Mouse (Mus musculus): Measurements from ENCODE around the gene Naxd. TPM values are rescaled to one million over a fixed set of nuclear protein-coding genes. Genes with fewer than 3 reads are reported as not detected.

Naxd gene
- polyA plus RNA-seq, 1 experiment from 2014 or later: 94.4 TPM

DNA sequence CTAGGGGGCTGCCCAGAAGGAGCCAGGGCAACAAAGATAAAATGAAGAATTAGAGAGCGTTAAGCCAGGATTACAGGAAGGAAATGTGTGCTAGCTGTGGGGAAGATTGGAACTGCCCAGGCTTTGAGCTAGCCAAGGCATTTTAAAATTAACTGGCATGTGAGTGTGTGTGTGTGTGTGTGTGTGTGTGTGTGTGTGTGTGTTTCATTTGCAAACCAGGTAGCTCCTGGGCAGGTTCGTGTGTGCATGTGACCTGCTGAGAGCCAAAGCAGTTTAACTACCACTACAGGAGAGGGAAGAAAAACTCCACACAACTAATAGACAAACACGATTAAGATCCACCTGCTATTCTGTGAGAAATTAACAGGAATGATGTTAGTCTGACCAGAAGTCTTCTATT, 26.0 kb downstream of the Naxd start:
- no peaks in the 10 kb centered on the region for H3K27me3 ChIP-seq (replicated peaks)
- H3K4me2 ChIP-seq (replicated peaks): no peak overlapping the region
- no peak overlapping the region for H3K4me3 ChIP-seq (replicated peaks)
- ATAC-seq: no peak
- no peak overlapping the region for H3K27ac ChIP-seq
- H3K9me3 ChIP-seq: no peaks in the 10 kb centered on the region
- WGBS: 84% methylated on average over 3 of the region's 3 CpGs
- H3K4me1 ChIP-seq (replicated peaks): no peaks in the 10 kb centered on the region
- H3K9ac ChIP-seq: no peak overlapping the region
- H3K36me3 ChIP-seq: 0 out of 2 replicates have a peak, but pooled peaks cover 9% of the 10 kb centered on the region

DNA sequence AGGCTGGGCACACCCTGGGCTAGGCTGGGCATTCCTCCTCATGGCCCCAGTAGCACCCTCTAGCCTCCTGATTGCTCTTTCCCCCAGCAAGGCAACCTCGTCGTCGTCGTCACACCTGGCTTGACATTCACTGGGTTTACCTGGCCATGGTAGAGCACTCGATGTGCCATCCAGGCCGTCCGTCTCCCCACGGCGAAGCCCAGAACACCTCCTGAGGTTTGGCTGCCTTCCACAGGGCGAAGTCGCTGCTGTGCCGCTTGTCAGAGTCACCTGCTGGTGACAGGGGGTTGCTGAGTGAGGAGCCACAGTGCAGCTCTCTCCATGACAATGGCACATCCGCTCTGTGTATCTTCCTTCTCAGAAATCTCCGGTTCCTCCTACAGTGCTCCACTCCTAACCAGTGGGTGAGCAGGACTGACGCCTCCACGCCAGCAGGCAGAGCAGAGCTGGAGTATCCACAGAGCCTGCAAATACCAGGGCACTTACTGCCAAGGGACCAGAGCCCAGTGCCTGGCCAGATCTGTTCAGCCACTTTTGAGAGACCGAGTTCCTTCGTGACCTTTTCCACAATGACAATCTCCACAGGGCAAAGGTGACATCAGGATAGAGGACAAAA, 33.0 kb downstream of the Naxd start:
- peaks cover 13% of the 10 kb centered on the region for H3K36me3 ChIP-seq
- no peaks in the 10 kb centered on the region for H3K9me3 ChIP-seq
- 84% methylated on average over 18 of the region's 18 CpGs for WGBS
- no peak overlapping the region for H3K4me3 ChIP-seq (replicated peaks)
- no peak overlapping the region for H3K4me2 ChIP-seq (replicated peaks)
- ATAC-seq: no peak
- no peaks in the 10 kb centered on the region for H3K27me3 ChIP-seq (replicated peaks)
- H3K9ac ChIP-seq: no peak overlapping the region
- H3K27ac ChIP-seq: no peak overlapping the region
- no peaks in the 10 kb centered on the region for H3K4me1 ChIP-seq (replicated peaks)

DNA sequence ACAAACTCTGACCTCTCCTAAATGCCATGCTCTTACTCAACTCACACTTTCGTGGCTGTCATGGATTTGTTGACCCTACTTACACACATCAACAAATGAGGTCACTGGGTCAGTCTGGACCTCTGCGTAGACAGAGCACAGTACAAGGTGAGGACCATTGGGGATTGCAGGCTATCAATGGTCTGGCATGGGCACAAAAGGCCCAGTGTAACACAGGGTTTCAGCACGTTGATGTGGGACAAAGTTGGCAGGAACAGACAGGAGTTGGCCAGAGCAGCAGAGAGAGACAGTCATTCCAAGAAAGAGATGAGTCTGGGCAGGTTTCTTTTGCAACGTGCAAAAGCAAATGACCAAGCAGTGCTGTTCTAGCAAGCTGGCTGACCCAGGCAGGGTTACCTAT, 33.5 kb downstream of the Naxd start:
- no peaks in the 10 kb centered on the region for H3K27me3 ChIP-seq (replicated peaks)
- ATAC-seq: no peak
- H3K9ac ChIP-seq: no peak overlapping the region
- 71% methylated on average over 4 of the region's 4 CpGs for WGBS
- no peak overlapping the region for H3K4me2 ChIP-seq (replicated peaks)
- no peak overlapping the region for H3K27ac ChIP-seq
- no peaks in the 10 kb centered on the region for H3K9me3 ChIP-seq
- no peaks in the 10 kb centered on the region for H3K4me1 ChIP-seq (replicated peaks)
- H3K36me3 ChIP-seq: peaks cover 13% of the 10 kb centered on the region
- no peak overlapping the region for H3K4me3 ChIP-seq (replicated peaks)

- H3K4me2 ChIP-seq (replicated peaks): no peak overlapping the region
- 58% methylated on average over 9 of the region's 9 CpGs for WGBS
- H3K9ac ChIP-seq: no peak overlapping the region
- H3K9me3 ChIP-seq: no peaks in the 10 kb centered on the region
- no peak for ATAC-seq
- no peak overlapping the region for H3K4me3 ChIP-seq (replicated peaks)
- H3K4me1 ChIP-seq (replicated peaks): no peaks in the 10 kb centered on the region
- H3K27me3 ChIP-seq (replicated peaks): no peaks in the 10 kb centered on the region
- H3K36me3 ChIP-seq: peaks cover 16% of the 10 kb centered on the region
- no peak overlapping the region for H3K27ac ChIP-seq
Observed at GRCm38 (mm10) chr8:11534494-11534893, 37.2 kb downstream of the Naxd start.

DNA sequence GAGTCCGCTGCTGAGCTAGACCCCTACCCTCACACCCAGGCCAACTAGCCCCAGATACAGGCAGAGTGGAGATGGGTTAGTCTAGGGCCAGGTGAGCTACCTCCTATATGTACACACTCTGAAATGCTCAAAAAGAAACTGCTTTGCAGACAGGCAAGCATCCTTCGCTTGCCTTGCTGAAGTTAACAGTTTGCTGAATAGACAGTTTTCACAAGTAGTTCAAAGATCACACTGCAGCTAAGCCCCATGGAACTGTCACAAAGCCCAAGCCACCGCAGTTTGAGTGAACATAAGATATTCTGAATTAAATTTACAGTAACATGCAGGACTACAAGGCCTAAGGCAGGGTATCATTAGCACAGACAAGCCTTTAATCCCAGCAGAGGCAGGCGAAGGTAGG, 41.7 kb downstream of the Naxd start:
- H3K9me3 ChIP-seq: no peaks in the 10 kb centered on the region
- ATAC-seq: no peak
- 89% methylated on average over 4 of the region's 4 CpGs for whole genome bisulfite sequencing
- no peak overlapping the region for H3K9ac ChIP-seq
- H3K4me1 ChIP-seq (replicated peaks): no peaks in the 10 kb centered on the region
- peaks cover 21% of the 10 kb centered on the region for H3K36me3 ChIP-seq
- no peak overlapping the region for H3K27ac ChIP-seq
- no peak overlapping the region for H3K4me2 ChIP-seq (replicated peaks)
- H3K27me3 ChIP-seq (replicated peaks): no peaks in the 10 kb centered on the region
- no peak overlapping the region for H3K4me3 ChIP-seq (replicated peaks)

GRCm38 (mm10) chr8:11540182-11540581, 42.9 kb downstream of the Naxd start:
- WGBS: 95% methylated on average over 8 of the region's 8 CpGs
- Histone ChIP-seq H3K4me3 (replicated peaks) (no peak overlapping the region), H3K4me1 (replicated peaks) (0 out of 2 replicates have a peak, but pooled peaks cover under 1% of the 10 kb centered on the region), H3K27ac (no peak overlapping the region), H3K36me3 (peaks cover 17% of the 10 kb centered on the region), H3K9ac (no peak overlapping the region), H3K4me2 (replicated peaks) (no peak overlapping the region), H3K27me3 (replicated peaks) (no peaks in the 10 kb centered on the region), H3K9me3 (no peaks in the 10 kb centered on the region)
- ATAC-seq: no peak

DNA sequence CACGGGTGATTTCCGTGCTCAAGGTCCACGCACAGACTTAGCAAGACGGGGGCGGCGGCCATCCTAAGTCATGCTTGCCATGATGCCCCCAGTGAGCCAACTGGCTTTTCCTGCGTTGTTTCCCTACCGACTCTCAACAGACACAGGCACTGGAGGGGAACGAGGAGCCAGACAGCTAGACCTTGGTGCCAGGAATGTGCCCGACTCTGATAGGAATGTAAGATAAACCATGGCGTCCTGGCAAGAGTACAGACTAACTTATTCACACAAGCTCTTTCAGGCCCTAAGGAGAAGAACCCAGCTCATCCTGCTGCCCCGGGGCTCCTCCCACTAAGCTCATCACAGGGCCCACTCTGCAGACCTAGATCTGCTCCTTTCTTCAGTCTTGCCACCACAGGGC, 44.7 kb downstream of the Naxd start:
- Histone ChIP-seq H3K36me3 (peaks cover 15% of the 10 kb centered on the region), H3K4me2 (replicated peaks) (no peak overlapping the region), H3K9me3 (no peaks in the 10 kb centered on the region), H3K9ac (no peak overlapping the region), H3K4me1 (replicated peaks) (peaks cover 4% of the 10 kb centered on the region; the same call in 1 of the 2 replicates), H3K4me3 (replicated peaks) (no peak overlapping the region), H3K27me3 (replicated peaks) (no peaks in the 10 kb centered on the region), H3K27ac (no peak overlapping the region)
- ATAC-seq: no peak
- WGBS: 89% methylated on average over 12 of the region's 12 CpGs

DNA sequence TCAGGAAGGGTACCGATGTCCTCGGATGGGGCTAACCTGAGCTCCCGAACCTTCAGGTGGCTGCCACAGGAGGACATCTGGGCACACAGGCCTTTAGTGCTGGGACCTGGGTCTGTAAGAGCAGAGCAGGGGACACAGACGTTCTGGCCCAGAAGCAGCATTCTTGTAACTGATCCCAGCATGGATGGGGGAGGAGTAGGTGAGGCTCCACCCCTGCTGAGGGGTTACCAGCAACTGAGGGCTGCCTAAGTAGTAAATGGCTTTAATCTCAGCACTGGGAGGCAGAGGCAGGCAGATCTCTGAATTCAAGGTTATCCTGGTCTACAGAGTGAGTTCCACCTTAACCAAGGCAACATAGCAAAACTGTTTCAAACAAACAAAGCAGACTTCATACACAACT, 45.6 kb downstream of the Naxd start:
- H3K4me2 ChIP-seq (replicated peaks): no peak overlapping the region
- no peak for ATAC-seq
- H3K4me1 ChIP-seq (replicated peaks): peaks cover 4% of the 10 kb centered on the region; the same call in 1 of the 2 replicates
- peaks cover 14% of the 10 kb centered on the region for H3K36me3 ChIP-seq
- no peak overlapping the region for H3K4me3 ChIP-seq (replicated peaks)
- no peaks in the 10 kb centered on the region for H3K9me3 ChIP-seq
- H3K9ac ChIP-seq: no peak overlapping the region
- 83% methylated on average over 4 of the region's 4 CpGs for WGBS
- no peaks in the 10 kb centered on the region for H3K27me3 ChIP-seq (replicated peaks)
- no peak overlapping the region for H3K27ac ChIP-seq

- H3K36me3 ChIP-seq: peaks cover 14% of the 10 kb centered on the region
- peaks cover 4% of the 10 kb centered on the region; the same call in 1 of the 2 replicates for H3K4me1 ChIP-seq (replicated peaks)
- no peaks in the 10 kb centered on the region for H3K27me3 ChIP-seq (replicated peaks)
- 48% methylated on average over 3 of the region's 3 CpGs for WGBS
- no peak overlapping the region for H3K4me2 ChIP-seq (replicated peaks)
- H3K27ac ChIP-seq: no peak overlapping the region
- no peak for ATAC-seq
- H3K9ac ChIP-seq: no peak overlapping the region
- no peaks in the 10 kb centered on the region for H3K9me3 ChIP-seq
- no peak overlapping the region for H3K4me3 ChIP-seq (replicated peaks)
Observed at GRCm38 (mm10) chr8:11544386-11544785, 47.1 kb downstream of the Naxd start.

DNA sequence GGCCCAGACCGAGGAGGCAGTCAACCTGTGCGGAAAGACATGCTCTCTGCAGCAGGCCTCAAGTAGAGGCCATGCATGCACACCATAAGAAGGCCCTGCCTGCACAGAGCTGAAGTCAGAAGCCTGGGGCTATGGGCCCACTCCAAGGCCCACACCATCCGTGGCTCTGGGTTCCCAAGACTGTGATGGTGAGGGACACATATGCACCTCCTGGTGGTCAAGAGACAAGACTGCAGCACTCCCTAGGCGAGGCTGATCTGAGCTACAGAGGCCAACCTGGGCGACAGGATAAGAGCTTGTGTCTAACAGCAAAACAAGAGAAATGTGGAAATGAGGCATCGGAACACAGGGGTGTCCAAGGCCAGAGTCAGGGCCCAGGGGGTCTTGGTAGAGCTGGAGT, 49.8 kb downstream of the Naxd start:
- Histone ChIP-seq H3K36me3 (peaks cover 2% of the 10 kb centered on the region), H3K4me1 (replicated peaks) (peaks cover 13% of the 10 kb centered on the region; the same call in 1 of the 2 replicates), H3K27ac (no peak overlapping the region), H3K9me3 (no peaks in the 10 kb centered on the region), H3K9ac (no peak overlapping the region), H3K4me2 (replicated peaks) (no peak overlapping the region), H3K27me3 (replicated peaks) (no peaks in the 10 kb centered on the region), H3K4me3 (replicated peaks) (no peak overlapping the region)
- WGBS: 71% methylated on average over 6 of the region's 6 CpGs
- no peak for ATAC-seq

DNA sequence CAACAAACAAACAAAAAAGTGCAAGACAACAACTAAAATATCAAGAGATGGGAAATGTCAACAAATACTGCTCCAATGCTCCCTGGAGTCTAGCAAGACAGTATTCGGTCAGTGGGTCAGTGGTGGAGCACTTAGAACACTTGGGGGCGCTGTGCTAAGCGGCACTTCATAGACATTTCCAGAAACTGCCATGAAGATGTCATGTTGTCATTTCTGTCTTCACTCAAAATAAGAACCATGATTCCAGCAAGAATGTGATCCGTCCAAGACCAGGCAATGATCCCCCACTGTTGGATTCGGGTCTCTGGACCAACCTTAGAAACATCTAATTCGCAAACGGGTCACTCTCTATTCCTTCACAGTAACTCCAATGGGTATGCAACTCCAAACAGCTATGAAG, 52.4 kb downstream of the Naxd start:
- no peaks in the 10 kb centered on the region for H3K27me3 ChIP-seq (replicated peaks)
- H3K4me1 ChIP-seq (replicated peaks): peaks cover 20% of the 10 kb centered on the region; the same call in 1 of the 2 replicates
- H3K4me3 ChIP-seq (replicated peaks): peak overlapping the region; percentile 72
- H3K4me2 ChIP-seq (replicated peaks): peak overlapping the region; percentile 81
- H3K27ac ChIP-seq: peak overlapping the region; percentile 94; the same call in 1 of the 2 replicates
- ATAC-seq: no peak
- WGBS: 18% methylated on average over 7 of the region's 7 CpGs
- H3K9me3 ChIP-seq: no peaks in the 10 kb centered on the region
- peak overlapping the region; percentile 85 for H3K9ac ChIP-seq
- H3K36me3 ChIP-seq: no peaks in the 10 kb centered on the region; the same call in 1 of the 2 replicates

DNA sequence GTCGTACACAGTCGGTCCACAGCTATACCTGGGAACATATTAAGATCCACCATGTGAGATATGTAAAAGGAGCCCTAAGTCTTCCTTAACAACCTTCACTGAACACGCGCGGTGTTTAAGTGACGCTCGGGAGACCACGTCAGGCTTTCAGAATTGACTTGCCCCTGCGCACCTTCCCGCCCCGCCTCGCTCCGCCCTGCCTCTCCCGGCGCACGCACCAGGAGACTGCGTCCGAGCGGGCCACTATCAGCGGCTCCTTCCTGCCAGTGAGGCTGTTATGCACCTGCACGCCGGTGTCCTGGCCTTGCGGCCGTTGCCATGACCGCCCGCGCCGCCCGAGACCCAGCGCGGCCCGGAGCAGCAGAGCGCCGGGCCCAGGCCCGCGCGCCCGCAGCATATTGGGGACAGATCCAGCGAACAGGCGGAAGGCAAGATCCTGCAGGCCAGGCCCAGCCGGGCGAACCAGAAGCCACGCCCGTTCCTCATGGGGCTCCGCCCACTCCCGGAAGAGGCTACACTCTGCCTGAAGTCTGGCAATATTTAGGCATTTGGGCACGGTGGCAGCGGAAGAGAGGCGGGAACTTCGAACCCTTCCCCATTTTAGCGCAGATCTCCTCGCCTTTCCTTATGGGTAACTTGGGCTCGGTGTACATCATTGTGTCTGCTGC, 53.1 kb downstream of the Naxd start, which contains the start of gene Cars2:
Gene Cars2, minus strand, starts transcription at position 503 of the 668 bp plus-strand sequence.
- H3K4me2 ChIP-seq (replicated peaks): peak within 1 kb of the TSS; percentile 81
- H3K9me3 ChIP-seq: no peaks in the 10 kb centered on the region
- H3K9ac ChIP-seq: peak within 1 kb of the TSS; percentile 85
- peak within 1 kb of the TSS; percentile 72 for H3K4me3 ChIP-seq (replicated peaks)
- H3K4me1 ChIP-seq (replicated peaks): peaks cover 18% of the 10 kb centered on the region; the same call in 1 of the 2 replicates
- no peaks in the 10 kb centered on the region; the same call in 1 of the 2 replicates for H3K36me3 ChIP-seq
- under 1% methylated on average over 53 of the region's 53 CpGs for WGBS
- peak within 1 kb of the TSS; percentile 94 for H3K27ac ChIP-seq
- no peaks in the 10 kb centered on the region for H3K27me3 ChIP-seq (replicated peaks)
- peak; percentile 86 for ATAC-seq

All from intestine, embryonic 15.5 days (tissue).